Mouse (Mus musculus) CH12.LX (cell line): ENCODE measurements around the gene Nop53. TPM values are rescaled to one million over a fixed set of nuclear protein-coding genes. Genes with fewer than 3 reads are reported as not detected.
A peak's percentile ranks its signal among the peaks of the same experiment; 100 is the strongest.

Source experiments
- DNase-seq: peaks from one replicate; pipeline ENCODE4 v3.0.0-alpha.2; 2013; ENCODE audit errors: extremely low read depth
- H3K27ac ChIP-seq: 2 replicates; pipeline ENCODE4 v1.5.1; 2012; ENCODE audit warnings: low read depth, mild to moderate bottlenecking, control low read depth, moderate library complexity; ENCODE audit not compliant: insufficient read depth
- H3K27me3 ChIP-seq: replicated peaks from 2 replicates; pipeline ENCODE3; 2012; ENCODE audit warnings: inconsistent platforms
- H3K36me3 ChIP-seq, 2 experiments: replicated peaks in 1 of 2; 2 replicates each; pipeline versions ENCODE3 to v1.6.1; 2012; ENCODE audit warnings: inconsistent platforms in 1 of 2, low read length in 1 of 2, mild to moderate bottlenecking in 1 of 2, mixed read lengths in 1 of 2, moderate library complexity in 1 of 2; ENCODE audit not compliant: control insufficient read depth in 1 of 2, insufficient read depth in 1 of 2
- H3K4me1 ChIP-seq, 2 experiments: 2 replicates each; pipeline ENCODE4 v1.6.1; 2012; ENCODE audit warnings: inconsistent platforms in 1 of 2, moderate library complexity in 1 of 2; ENCODE audit not compliant: insufficient read depth in 2 of 2, control insufficient read depth in 1 of 2
- H3K4me2 ChIP-seq: 2 replicates; pipeline ENCODE4 v1.6.1; 2012; ENCODE audit warnings: low read depth, mild to moderate bottlenecking, control low read depth; ENCODE audit not compliant: poor library complexity, insufficient read depth, severe bottlenecking
- H3K4me3 ChIP-seq, 3 experiments: fragments of 150-350 bp in 1 of 3; sonication (generic) in 1 of 3; replicated peaks in 1 of 3; 2 replicates each; pipeline versions ENCODE3 to v1.5.1; 2011 to 2012; ENCODE audit warnings: low read depth in 2 of 3, low read length in 2 of 3, mild to moderate bottlenecking in 2 of 3, moderate library complexity in 2 of 3, control low read depth in 1 of 3, improper control_type of control experiment in 1 of 3, inconsistent platforms in 1 of 3, mixed read lengths in 1 of 3; ENCODE audit not compliant: poor library complexity in 1 of 3
- H3K79me2 ChIP-seq: replicated peaks from 2 replicates; pipeline ENCODE4 v1.6.1; 2012; ENCODE audit warnings: mild to moderate bottlenecking, moderate library complexity; ENCODE audit not compliant: control insufficient read depth, poor library complexity, insufficient read depth, severe bottlenecking; ENCODE audit errors: extremely low read depth
- H3K9ac ChIP-seq: 2 replicates; pipeline ENCODE4 v1.6.1; 2012; ENCODE audit warnings: low read depth, mild to moderate bottlenecking, control low read depth, moderate library complexity; ENCODE audit not compliant: insufficient read depth
- H3K9me3 ChIP-seq: replicated peaks from 2 replicates; pipeline ENCODE3; 2012; ENCODE audit warnings: low read length, inconsistent platforms, mixed read lengths
- CTCF ChIP-seq, 2 experiments: IDR thresholded peaks in 1 of 2; conservative IDR thresholded peaks in 1 of 2; 2 replicates each; pipeline ENCODE4 v1.5.1; 2011 to 2012; ENCODE audit warnings: low read depth in 2 of 2, low read length in 2 of 2, improper control_type of control experiment in 1 of 2, inconsistent platforms in 1 of 2, mild to moderate bottlenecking in 1 of 2, moderate library complexity in 1 of 2
- E2F4 ChIP-seq: IDR thresholded peaks from 2 replicates; pipeline ENCODE4 v1.6.1; 2011; ENCODE audit warnings: low read depth, low read length, improper control_type of control experiment; ENCODE audit not compliant: insufficient replicate concordance
- ETS1 ChIP-seq: conservative IDR thresholded peaks from 2 replicates; pipeline ENCODE4 v1.6.1; 2012; ENCODE audit warnings: low read depth, mild to moderate bottlenecking, inconsistent platforms, low read length, improper control_type of control experiment, moderate library complexity
- GABPA ChIP-seq: IDR thresholded peaks from 2 replicates; pipeline ENCODE4 v1.6.1; 2012; ENCODE audit warnings: low read depth, low read length, improper control_type of control experiment, inconsistent platforms; ENCODE audit not compliant: insufficient replicate concordance
- IRF4 ChIP-seq: IDR thresholded peaks from 2 replicates; pipeline ENCODE4 v1.6.1; 2014; ENCODE audit warnings: low read depth, mild to moderate bottlenecking, inconsistent platforms, low read length, improper control_type of control experiment
- JUND ChIP-seq: conservative IDR thresholded peaks from 2 replicates; pipeline ENCODE4 v1.6.1; 2011; ENCODE audit warnings: low read depth, low read length, improper control_type of control experiment
- MAX ChIP-seq: IDR thresholded peaks from 2 replicates; pipeline ENCODE4 v1.6.1; 2011; ENCODE audit warnings: low read length, improper control_type of control experiment
- MYC ChIP-seq: IDR thresholded peaks from 2 replicates; pipeline ENCODE4 v1.6.1; 2011; ENCODE audit warnings: low read depth, mild to moderate bottlenecking, improper control_type of control experiment, low read length
- NELFE ChIP-seq: IDR thresholded peaks from 2 replicates; pipeline ENCODE4 v1.6.1; 2011; ENCODE audit warnings: low read depth, low read length, improper control_type of control experiment
- RAD21 ChIP-seq: IDR thresholded peaks from 2 replicates; pipeline ENCODE4 v1.6.1; 2011; ENCODE audit warnings: low read depth, mild to moderate bottlenecking, low read length, improper control_type of control experiment, moderate library complexity
- RCOR1 ChIP-seq: conservative IDR thresholded peaks from 2 replicates; pipeline ENCODE4 v1.6.1; 2012; ENCODE audit warnings: low read depth, mild to moderate bottlenecking, inconsistent platforms, low read length, improper control_type of control experiment
- SIN3A ChIP-seq: IDR thresholded peaks from 2 replicates; pipeline ENCODE4 v1.6.1; 2012; ENCODE audit warnings: low read length, improper control_type of control experiment, inconsistent platforms
- SMC3 ChIP-seq: IDR thresholded peaks from 2 replicates; pipeline ENCODE4 v1.6.1; 2011; ENCODE audit warnings: low read depth, low read length, improper control_type of control experiment
- TBP ChIP-seq: conservative IDR thresholded peaks from 2 replicates; pipeline ENCODE4 v1.6.1; 2011; ENCODE audit warnings: low read depth, low read length, improper control_type of control experiment
- UBTF ChIP-seq: IDR thresholded peaks from 2 replicates; pipeline ENCODE4 v1.6.1; 2012; ENCODE audit warnings: low read depth, mild to moderate bottlenecking, inconsistent platforms, low read length, improper control_type of control experiment, moderate library complexity
- ZC3H11A ChIP-seq: IDR thresholded peaks from 2 replicates; pipeline ENCODE4 v1.6.1; 2012; ENCODE audit warnings: low read depth, mild to moderate bottlenecking, inconsistent platforms, low read length, improper control_type of control experiment
- dilution Hi-C: fragments of 300-500 bp; cut with MboI; formaldehyde crosslinking; loops from 2 replicates; pipeline ENCODE4 v1.14.3; 2020; ENCODE audit warnings: low sequenced_read_pairs; ENCODE audit not compliant: extremely low pct_unique_long_range_greater_than_20kb, extremely low pct_ligation_motif_present
- in situ Hi-C: fragments of 300-500 bp; cut with MboI; formaldehyde crosslinking; loops from 3 replicates; pipeline ENCODE4 v1.14.3; 2019; ENCODE audit warnings: low sequenced_read_pairs, low pct_ligation_motif_present, low pct_unique_long_range_greater_than_20kb, mixed read lengths
- polyA plus RNA-seq: library from polyadenylated mRNA; unstranded; fragments of >175 nt; gene quantifications from 2 replicates; pipeline ENCODE4 v1.2.1, GENCODE M21; 2012; ENCODE audit warnings: low read depth; ENCODE audit not compliant: insufficient read length
- total RNA-seq, 2 experiments: library from RNA; depleted of rRNA; stranded (reverse); fragments of 300-350 nt in 1 of 2; fragments of >200 nt in 1 of 2; gene quantifications; 2 replicates each; pipeline ENCODE4 v1.2.3; 2012 to 2014

The Nop53 gene
- total and polyA plus RNA-seq, 3 experiments = 199 to 310 (median 291) TPM

- peaks cover 0 to 4% of the 10 kb centered on the region in 2 experiments; a peak in 1 of 4 replicates for H3K4me1 ChIP-seq
- no peak for TF ChIP-seq GABPA
- no peak for TF ChIP-seq ETS1
- no peak for TF ChIP-seq NELFE
- no peak for TF ChIP-seq RCOR1
- no peak for TF ChIP-seq JUND
- TF ChIP-seq RAD21 = peak; percentile 32
- TF ChIP-seq SIN3A = 0 out of 2 replicates have a peak, but pooled peaks have one; percentile 4
- peak; percentile 18 to 50; a peak in 2 of 4 replicates for TF ChIP-seq CTCF (conservative IDR thresholded peaks at IDR 0.05 in 1 of 2, IDR thresholded peaks at IDR 0.05 in 1 of 2; ENCODE audit: low read depth in 2 of 2, low read length in 2 of 2)
- TF ChIP-seq TBP = no peak
- TF ChIP-seq ZC3H11A = no peak
- TF ChIP-seq, all 38 proteins: peak for 3
- Histone ChIP-seq H3K36me3 (peaks cover 0 to 8% of the 10 kb centered on the region in 2 experiments), H3K9ac (no peak overlapping the region), H3K4me3 (no peak overlapping the region), H3K27ac (no peak overlapping the region), H3K4me2 (no peak overlapping the region), H3K9me3 (no peaks in the 10 kb centered on the region), H3K27me3 (no peaks in the 10 kb centered on the region), H3K79me2 (no peaks in the 10 kb centered on the region)
- in situ Hi-C loops = loop anchor here (25.0 kb wide), 1 partner anchor 857 kb away; the partner anchor contains the start of gene Slc1a5
- no peak for DNase-seq
- dilution Hi-C loops = no loop called here
Measured at GRCm38 (mm10) chr7:15930543-15930942, 15.3 kb downstream of the Nop53 start.

GRCm38 (mm10) chr7:15929910-15930309 lies 16.0 kb downstream of the Nop53 start:
- Histone ChIP-seq H3K9me3 (no peaks in the 10 kb centered on the region), H3K4me1 (peaks cover 0 to 4% of the 10 kb centered on the region in 2 experiments; a peak in 1 of 4 replicates), H3K4me2 (no peak overlapping the region), H3K79me2 (no peaks in the 10 kb centered on the region), H3K9ac (no peak overlapping the region), H3K27ac (no peak overlapping the region), H3K4me3 (no peak overlapping the region), H3K27me3 (no peaks in the 10 kb centered on the region), H3K36me3 (peaks cover 0 to 3% of the 10 kb centered on the region in 2 experiments)
- peak; percentile 73 for DNase-seq
- in situ Hi-C loops = loop anchor here (25.0 kb wide), 1 partner anchor 857 kb away; the partner anchor contains the start of gene Slc1a5
- TF ChIP-seq RAD21 (peak; percentile 57), UBTF (no peak), CTCF (conservative IDR thresholded peaks at IDR 0.05 in 1 of 2, IDR thresholded peaks at IDR 0.05 in 1 of 2; ENCODE audit: low read depth in 2 of 2, low read length in 2 of 2) (peak; percentile 44 to 85), E2F4 (no peak), MYC (peak; percentile 62; the same call in 1 of the 2 replicates), MAX (peak; percentile 44; the same call in 1 of the 2 replicates), SMC3 (peak; percentile 78), IRF4 (0 out of 2 replicates have a peak, but pooled peaks have one; percentile 9)
- dilution Hi-C loops = no loop called here
